Mouse (Mus musculus) gastrocnemius, adult 18-20 months (tissue): Measurements from ENCODE around the gene Agtpbp1. TPM values are rescaled to one million over a fixed set of nuclear protein-coding genes. Genes with fewer than 3 reads are reported as not detected.
"Not testable (repeated sequence)": the region's sequence is repeated elsewhere in the genome, so short reads cannot be mapped to it uniquely, and the experiment has no call there.

Experiments used
- DNase-seq: peaks from one replicate; pipeline ENCODE4 v3.0.0; 2021; ENCODE audit warnings: low spot score
- long read RNA-seq, 2 experiments: library from polyadenylated mRNA; stranded (forward); transcript quantifications; one replicate each; pipeline ENCODE4 v2.0.0; 2021
- total RNA-seq, 2 experiments: library from RNA; stranded (reverse); gene quantifications; 2 replicates each; pipeline ENCODE4 v1.2.3; 2021

The Agtpbp1 gene
- 10 to 100 TPM; 63.3 to 69.8 TPM for total RNA-seq
- long read RNA-seq, experiment 1, full-length matches to known transcripts, result 17 of 61 reads
- long read RNA-seq, experiment 1, partial matches to known transcripts, result 4 of 61 reads
- long read RNA-seq, experiment 1, other reads (novel, unspliced or antisense), result 40 of 61 reads
- long read RNA-seq, experiment 2, full-length matches to known transcripts, result 15 of 61 reads
- long read RNA-seq, experiment 2, partial matches to known transcripts, result 15 of 61 reads
- long read RNA-seq, experiment 2, other reads (novel, unspliced or antisense), result 31 of 61 reads

- DNase-seq, result peak; percentile 100
Measured at GRCm38 (mm10) chr13:59584947-59585647, at the start of gene Agtpbp1, which contains the start of gene Naa35. Agtpbp1 (minus strand) TSS chr13:59585227. Naa35 (plus strand) TSS chr13:59585259.

GRCm38 (mm10) chr13:59634637-59635036, 49.6 kb upstream of the Agtpbp1 start:
- DNase-seq, result no peak

- DNase-seq, result no peak
Measured at GRCm38 (mm10) chr13:59626739-59627138, 41.7 kb upstream of the Agtpbp1 start.

- DNase-seq, result peak; percentile 70
Measured at GRCm38 (mm10) chr13:59624903-59625302, 39.9 kb upstream of the Agtpbp1 start.

- no peak for DNase-seq
Measured at GRCm38 (mm10) chr13:59624389-59624788, 39.4 kb upstream of the Agtpbp1 start.

GRCm38 (mm10) chr13:59621643-59622489, 36.8 kb upstream of the Agtpbp1 start:
- DNase-seq, result no peak

- no peak for DNase-seq
Measured at GRCm38 (mm10) chr13:59618463-59618862, 33.4 kb upstream of the Agtpbp1 start.

GRCm38 (mm10) chr13:59615554-59615953, 30.5 kb upstream of the Agtpbp1 start:
- DNase-seq, result no peak

GRCm38 (mm10) chr13:59615152-59615551, 30.1 kb upstream of the Agtpbp1 start:
- DNase-seq, result no peak

- DNase-seq, result no peak
Measured at GRCm38 (mm10) chr13:59613868-59614267, 28.8 kb upstream of the Agtpbp1 start.

- DNase-seq, result no peak
Measured at GRCm38 (mm10) chr13:59610437-59610836, 25.4 kb upstream of the Agtpbp1 start.

- DNase-seq, result no peak
Measured at GRCm38 (mm10) chr13:59609885-59610284, 24.9 kb upstream of the Agtpbp1 start.

GRCm38 (mm10) chr13:59605221-59605922, 20.3 kb upstream of the Agtpbp1 start:
- DNase-seq, result no peak

- DNase-seq, result no peak
Measured at GRCm38 (mm10) chr13:59604511-59604910, 19.5 kb upstream of the Agtpbp1 start.

- no peak for DNase-seq
Measured at GRCm38 (mm10) chr13:59603096-59603495, 18.1 kb upstream of the Agtpbp1 start.

GRCm38 (mm10) chr13:59592630-59593029, 7.6 kb upstream of the Agtpbp1 start:
- no peak for DNase-seq

GRCm38 (mm10) chr13:59592058-59592457, 7.0 kb upstream of the Agtpbp1 start:
- not testable (repeated sequence) for DNase-seq

GRCm38 (mm10) chr13:59590691-59591090, 5.7 kb upstream of the Agtpbp1 start:
- no peak for DNase-seq

GRCm38 (mm10) chr13:59589672-59590071, 4.6 kb upstream of the Agtpbp1 start:
- DNase-seq, result no peak

GRCm38 (mm10) chr13:59587201-59587600, 2.2 kb upstream of the Agtpbp1 start:
- no peak for DNase-seq

- no peak for DNase-seq
Measured at GRCm38 (mm10) chr13:59585648-59586005, 600 bp upstream of the Agtpbp1 start.
